Mouse (Mus musculus): ENCODE data around the gene A130010J15Rik. TPM values are rescaled to one million over a fixed set of nuclear protein-coding genes. Genes with fewer than 3 reads are reported as not detected.
A peak's percentile ranks its signal among the peaks of the same experiment; 100 is the strongest.

Gene A130010J15Rik
- total RNA-seq, 2 experiments from 2014 or later = 3.4 to 3.5 TPM

- Histone ChIP-seq H3K4me3 (no peak overlapping the region), H3K27ac (no peak overlapping the region)
- peak; percentile 93 for TF ChIP-seq CTCF (IDR thresholded peaks at IDR 0.05)
- intact Hi-C loops (cut with DNase I) = loop anchor here (1.0 to 2.0 kb wide), 3 partner anchors 43 to 175 kb away; no protein-coding TSS in a partner anchor
- peak; percentile 52 to 64 for DNase-seq (ENCODE audit: extremely low spot score in 1 of 2, low spot score in 2 of 2)
These were observed 40.3 kb downstream of the A130010J15Rik start for GRCm38 (mm10) chr1:193208178-193208577.

GRCm38 (mm10) chr1:193211371-193211770 lies 43.5 kb downstream of the A130010J15Rik start:
- H3K4me3 ChIP-seq = no peak overlapping the region
- intact Hi-C loops (cut with DNase I) = no loop called here
- no peak for TF ChIP-seq CTCF (IDR thresholded peaks at IDR 0.05)
- no peak overlapping the region for H3K27ac ChIP-seq
- no peak for DNase-seq (ENCODE audit: extremely low spot score in 1 of 2, low spot score in 2 of 2)

GRCm38 (mm10) chr1:193214053-193214452 lies 46.2 kb downstream of the A130010J15Rik start:
- DNase-seq (ENCODE audit: extremely low spot score in 1 of 2, low spot score in 2 of 2) = no peak
- intact Hi-C loops (cut with DNase I) = no loop called here
- no peak overlapping the region for H3K4me3 ChIP-seq
- TF ChIP-seq CTCF (IDR thresholded peaks at IDR 0.05) = no peak
- H3K27ac ChIP-seq = no peak overlapping the region

GRCm38 (mm10) chr1:193216000-193216399 lies 48.2 kb downstream of the A130010J15Rik start:
- Histone ChIP-seq H3K4me3 (no peak overlapping the region), H3K27ac (no peak overlapping the region)
- no peak for DNase-seq (ENCODE audit: extremely low spot score in 1 of 2, low spot score in 2 of 2)
- TF ChIP-seq CTCF (IDR thresholded peaks at IDR 0.05) = no peak
- intact Hi-C loops (cut with DNase I) = no loop called here

GRCm38 (mm10) chr1:193220408-193220807 lies 52.6 kb downstream of the A130010J15Rik start:
- no peak for DNase-seq (ENCODE audit: extremely low spot score in 1 of 2, low spot score in 2 of 2)
- no peak for TF ChIP-seq CTCF (IDR thresholded peaks at IDR 0.05)
- Histone ChIP-seq H3K4me3 (no peak overlapping the region), H3K27ac (no peak overlapping the region)
- intact Hi-C loops (cut with DNase I) = no loop called here

- no peak overlapping the region for H3K27ac ChIP-seq
- DNase-seq (ENCODE audit: extremely low spot score in 1 of 2, low spot score in 2 of 2) = no peak
- intact Hi-C loops (cut with DNase I) = no loop called here
- no peak overlapping the region for H3K4me3 ChIP-seq
- TF ChIP-seq CTCF (IDR thresholded peaks at IDR 0.05) = no peak
These were observed 57.7 kb downstream of the A130010J15Rik start for GRCm38 (mm10) chr1:193225531-193225930.

GRCm38 (mm10) chr1:193226114-193226513 lies 58.3 kb downstream of the A130010J15Rik start:
- TF ChIP-seq CTCF (IDR thresholded peaks at IDR 0.05) = no peak
- no peak for DNase-seq (ENCODE audit: extremely low spot score in 1 of 2, low spot score in 2 of 2)
- intact Hi-C loops (cut with DNase I) = no loop called here
- Histone ChIP-seq H3K4me3 (no peak overlapping the region), H3K27ac (0 out of 2 replicates have a peak overlapping the region, but pooled peaks have one; percentile 32)

- H3K4me3 ChIP-seq = no peak overlapping the region
- no peak for TF ChIP-seq CTCF (IDR thresholded peaks at IDR 0.05)
- DNase-seq (ENCODE audit: extremely low spot score in 1 of 2, low spot score in 2 of 2) = no peak
- intact Hi-C loops (cut with DNase I) = no loop called here
- H3K27ac ChIP-seq = peak overlapping the region; percentile 32
These were observed 59.1 kb downstream of the A130010J15Rik start for GRCm38 (mm10) chr1:193226724-193227522.

Other genes with a start within 250 kb of the A130010J15Rik start
- 10 to 100 TPM; 27.5 to 28.2 TPM for gene Syt14, start 132.3 kb upstream of the A130010J15Rik start, total RNA-seq (2021)
- 10 to 100 TPM; 20.9 to 25.5 TPM for gene Diexf, start 37.8 kb upstream of the A130010J15Rik start, total RNA-seq (2021)
- 1 to 10 TPM in 1 of 2 experiments, under 1 TPM in 1; 0.68 to 1.1 TPM for gene Irf6, start 14.9 kb upstream of the A130010J15Rik start, total RNA-seq (2021)
- 1 to 10 TPM; 1.2 to 1.8 TPM for gene Traf3ip3, start 33.7 kb downstream of the A130010J15Rik start, total RNA-seq (2021)
- 1 to 10 TPM in 1 of 2 experiments, under 1 TPM in 1; 0.97 to 1.1 TPM for gene Lamb3, start 39.7 kb downstream of the A130010J15Rik start, total RNA-seq (2021)
- 10 to 100 TPM; 17.4 to 18.1 TPM for gene Hsd11b1, start 96.0 kb downstream of the A130010J15Rik start, total RNA-seq (2021)
- 1 to 10 TPM; 6.0 to 7.3 TPM for gene G0s2, start 105.2 kb downstream of the A130010J15Rik start, total RNA-seq (2021)
- gene Camk1g, start 202.3 kb downstream of the A130010J15Rik start, total RNA-seq (2021) = 10 to 100 TPM; 41.7 to 47.6 TPM

Data from left cerebral cortex, adult 2 months (tissue).